Mouse (Mus musculus): ENCODE results near the gene Yy1. TPM values are rescaled to one million over a fixed set of nuclear protein-coding genes. Genes with fewer than 3 reads are reported as not detected.
A peak's percentile ranks its signal among the peaks of the same experiment; 100 is the strongest.

The Yy1 gene
- polyA plus RNA-seq, 1 experiment, result 22.1 TPM

GRCm38 (mm10) chr12:108758273-108758672 is 34.5 kb upstream of the Yy1 start:
- Histone ChIP-seq H3K4me3 (ENCODE audit: insufficient read depth, low read length) (no peak overlapping the region; the same call in 1 of the 2 replicates), H3K4me1 (ENCODE audit: control insufficient read depth, insufficient read depth, low read length) (no peaks in the 10 kb centered on the region), H3K27ac (ENCODE audit: insufficient read depth, low read length) (no peak overlapping the region)
- TF ChIP-seq CTCF (IDR thresholded peaks at IDR 0.05; ENCODE audit: extremely low read depth, insufficient read depth, low read length) (no peak), POLR2A (IDR thresholded peaks at IDR 0.05; ENCODE audit: extremely low read depth, insufficient read depth, low read length) (no peak)

DNA sequence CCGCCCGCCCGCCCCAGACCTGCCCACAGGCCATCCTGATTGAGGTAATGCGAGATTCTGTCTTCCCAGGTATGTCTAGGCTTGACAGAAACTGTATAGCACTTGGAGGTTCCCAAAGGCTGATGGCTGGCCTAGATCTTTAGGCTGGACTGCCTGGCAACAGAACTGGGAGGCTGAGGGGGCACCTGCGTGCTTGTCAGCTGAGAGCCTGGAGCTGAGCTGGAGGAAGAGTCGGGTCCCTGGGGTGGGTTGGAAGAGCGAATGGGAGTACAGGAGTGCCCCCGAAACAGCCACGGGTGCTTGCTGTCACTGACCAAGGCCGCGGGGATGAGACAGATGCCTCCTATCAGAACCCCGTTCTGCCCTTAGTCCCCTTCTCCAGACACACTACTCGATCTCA is 34.1 kb upstream of the Yy1 start:
- no peak overlapping the region for H3K27ac ChIP-seq (ENCODE audit: insufficient read depth, low read length)
- H3K4me1 ChIP-seq (ENCODE audit: control insufficient read depth, insufficient read depth, low read length), result no peaks in the 10 kb centered on the region
- H3K4me3 ChIP-seq (ENCODE audit: insufficient read depth, low read length), result no peak overlapping the region
- TF ChIP-seq POLR2A (IDR thresholded peaks at IDR 0.05; ENCODE audit: extremely low read depth, insufficient read depth, low read length) (no peak), CTCF (IDR thresholded peaks at IDR 0.05; ENCODE audit: extremely low read depth, insufficient read depth, low read length) (no peak)

DNA sequence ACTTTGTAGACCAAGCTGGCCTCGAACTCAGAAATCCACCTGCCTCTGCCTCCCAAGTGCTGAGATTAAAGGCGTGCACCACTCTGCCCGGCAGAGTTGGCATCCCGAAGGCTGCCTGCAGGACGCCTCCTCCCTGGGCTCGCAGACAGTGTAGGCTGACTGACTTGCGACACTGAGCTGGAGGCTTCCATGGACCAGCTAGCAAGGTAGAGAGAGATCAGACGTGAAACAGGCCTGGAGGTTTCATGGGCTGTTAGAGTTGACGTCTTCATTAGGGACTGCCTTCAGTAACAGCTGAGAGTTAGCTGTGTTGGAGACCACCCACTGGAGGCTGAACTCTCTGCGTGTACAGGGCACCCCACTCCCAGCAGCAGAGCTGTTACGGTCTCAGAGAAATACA is 33.5 kb upstream of the Yy1 start:
- no peak overlapping the region for H3K4me3 ChIP-seq (ENCODE audit: insufficient read depth, low read length)
- no peak overlapping the region for H3K27ac ChIP-seq (ENCODE audit: insufficient read depth, low read length)
- no peaks in the 10 kb centered on the region for H3K4me1 ChIP-seq (ENCODE audit: control insufficient read depth, insufficient read depth, low read length)
- TF ChIP-seq CTCF (IDR thresholded peaks at IDR 0.05; ENCODE audit: extremely low read depth, insufficient read depth, low read length) (no peak), POLR2A (IDR thresholded peaks at IDR 0.05; ENCODE audit: extremely low read depth, insufficient read depth, low read length) (no peak)

- TF ChIP-seq POLR2A (IDR thresholded peaks at IDR 0.05; ENCODE audit: extremely low read depth, insufficient read depth, low read length), result no peak
- TF ChIP-seq CTCF (IDR thresholded peaks at IDR 0.05; ENCODE audit: extremely low read depth, insufficient read depth, low read length), result no peak
Measured at GRCm38 (mm10) chr12:108760016-108760415, 32.8 kb upstream of the Yy1 start.

DNA sequence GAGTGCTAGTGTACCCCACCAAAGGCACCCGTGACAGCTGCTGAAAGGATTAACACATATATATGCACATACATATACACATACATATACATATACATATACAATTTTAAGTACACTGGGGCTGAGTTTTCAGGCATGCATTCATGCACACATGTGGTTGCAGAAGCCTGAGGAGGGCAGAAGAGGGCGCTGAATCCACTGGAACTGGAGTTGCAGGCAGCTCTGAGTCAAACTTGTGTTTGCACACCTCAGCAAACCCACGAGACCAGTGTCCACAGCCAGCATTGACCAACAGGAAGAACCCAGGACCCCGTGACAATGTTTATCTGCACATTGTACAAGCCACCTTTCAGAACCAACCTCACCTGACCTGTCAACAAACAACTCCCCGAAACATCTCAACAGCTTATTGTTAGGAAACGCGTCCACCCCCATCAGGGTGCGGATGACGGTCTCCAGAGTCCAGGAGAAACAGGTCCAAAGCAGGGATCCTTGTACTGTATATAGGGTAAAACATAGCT is 32.2 kb upstream of the Yy1 start:
- TF ChIP-seq CTCF (IDR thresholded peaks at IDR 0.05; ENCODE audit: extremely low read depth, insufficient read depth, low read length) (peak; percentile 31), POLR2A (IDR thresholded peaks at IDR 0.05; ENCODE audit: extremely low read depth, insufficient read depth, low read length) (no peak)
- no peak overlapping the region for H3K27ac ChIP-seq (ENCODE audit: insufficient read depth, low read length)
- no peaks in the 10 kb centered on the region for H3K4me1 ChIP-seq (ENCODE audit: control insufficient read depth, insufficient read depth, low read length)
- no peak overlapping the region for H3K4me3 ChIP-seq (ENCODE audit: insufficient read depth, low read length)

More at GRCm38 (mm10) chr12:108760016-108760415, 32.8 kb upstream of the Yy1 start:
- Histone ChIP-seq H3K27ac (ENCODE audit: insufficient read depth, low read length) (no peak overlapping the region), H3K4me3 (ENCODE audit: insufficient read depth, low read length) (no peak overlapping the region), H3K4me1 (ENCODE audit: control insufficient read depth, insufficient read depth, low read length) (no peaks in the 10 kb centered on the region)

DNA sequence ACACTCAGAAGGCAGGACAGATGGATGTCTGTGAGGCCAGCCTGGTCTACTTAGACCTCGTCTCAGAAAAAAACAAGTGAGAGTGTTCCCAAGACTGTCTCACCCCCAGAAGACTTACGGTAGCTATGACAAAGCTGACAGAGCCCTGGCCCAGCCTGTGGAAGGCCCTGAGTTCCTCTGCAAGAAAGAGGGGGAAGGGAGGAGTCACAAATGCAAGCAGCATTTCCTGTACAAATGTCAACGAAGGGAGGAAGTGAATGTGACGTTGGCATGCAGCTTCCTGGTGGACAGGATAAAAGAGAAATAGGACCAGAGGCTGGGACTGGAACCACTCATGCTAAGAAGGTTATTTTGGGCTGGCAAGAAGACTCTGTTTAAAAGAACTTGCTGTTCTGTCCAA is 31.6 kb upstream of the Yy1 start:
- TF ChIP-seq CTCF (IDR thresholded peaks at IDR 0.05; ENCODE audit: extremely low read depth, insufficient read depth, low read length) (no peak), POLR2A (IDR thresholded peaks at IDR 0.05; ENCODE audit: extremely low read depth, insufficient read depth, low read length) (no peak)
- H3K27ac ChIP-seq (ENCODE audit: insufficient read depth, low read length), result no peak overlapping the region
- H3K4me1 ChIP-seq (ENCODE audit: control insufficient read depth, insufficient read depth, low read length), result no peaks in the 10 kb centered on the region

GRCm38 (mm10) chr12:108761665-108762064 is 31.1 kb upstream of the Yy1 start:
- H3K4me3 ChIP-seq (ENCODE audit: insufficient read depth, low read length), result no peak overlapping the region
- H3K27ac ChIP-seq (ENCODE audit: insufficient read depth, low read length), result no peak overlapping the region
- H3K4me1 ChIP-seq (ENCODE audit: control insufficient read depth, insufficient read depth, low read length), result peaks cover 2% of the 10 kb centered on the region; the same call in 1 of the 2 replicates
- no peak for TF ChIP-seq POLR2A (IDR thresholded peaks at IDR 0.05; ENCODE audit: extremely low read depth, insufficient read depth, low read length)

More for the DNA sequence above, 31.6 kb upstream of the Yy1 start:
- H3K4me3 ChIP-seq (ENCODE audit: insufficient read depth, low read length), result no peak overlapping the region

DNA sequence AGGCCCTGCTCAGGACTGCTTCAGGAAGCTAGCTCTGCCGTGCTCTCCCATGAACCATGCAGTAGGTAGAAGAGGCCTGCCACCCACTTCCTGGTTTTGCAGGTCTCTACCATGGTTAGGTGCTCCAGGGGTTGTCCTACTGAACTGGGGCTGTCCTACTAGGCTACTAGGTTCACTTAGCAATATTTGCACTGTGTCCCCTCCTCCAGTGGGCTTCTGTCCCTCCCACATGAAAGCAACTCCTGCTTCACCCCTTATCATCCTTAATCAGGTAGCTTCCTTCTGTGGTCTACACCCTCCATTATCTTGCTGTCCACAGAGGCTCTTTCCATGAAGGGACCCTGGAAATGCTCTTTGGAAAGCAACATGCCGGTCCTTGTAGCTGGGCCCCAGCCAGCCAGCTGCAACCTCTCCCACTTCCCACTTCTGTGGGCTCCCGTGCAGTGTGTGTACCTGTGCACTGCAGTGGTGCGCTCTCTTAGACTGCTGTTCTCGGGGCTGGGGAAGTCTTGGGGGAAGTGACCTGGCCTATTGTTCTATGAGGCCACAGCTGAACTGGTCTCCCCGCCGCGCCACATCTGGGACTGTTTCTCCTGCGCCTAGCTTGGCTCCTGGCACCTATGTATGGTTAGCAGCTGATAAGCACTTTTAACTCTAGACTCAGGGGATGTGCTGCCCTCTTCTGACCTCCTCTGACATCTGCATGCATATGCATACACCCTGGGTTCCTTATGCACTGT is 29.5 kb upstream of the Yy1 start:
- peaks cover 4% of the 10 kb centered on the region; the same call in 1 of the 2 replicates for H3K4me1 ChIP-seq (ENCODE audit: control insufficient read depth, insufficient read depth, low read length)
- H3K27ac ChIP-seq (ENCODE audit: insufficient read depth, low read length), result no peak overlapping the region
- TF ChIP-seq POLR2A (IDR thresholded peaks at IDR 0.05; ENCODE audit: extremely low read depth, insufficient read depth, low read length), result no peak
- TF ChIP-seq CTCF (IDR thresholded peaks at IDR 0.05; ENCODE audit: extremely low read depth, insufficient read depth, low read length), result peak; percentile 31; the same call in 1 of the 2 replicates
- H3K4me3 ChIP-seq (ENCODE audit: insufficient read depth, low read length), result no peak overlapping the region

GRCm38 (mm10) chr12:108764917-108765678 is 27.7 kb upstream of the Yy1 start:
- H3K27ac ChIP-seq (ENCODE audit: insufficient read depth, low read length), result no peak overlapping the region
- peak overlapping the region; percentile 23; the same call in 1 of the 2 replicates for H3K4me3 ChIP-seq (ENCODE audit: insufficient read depth, low read length)
- TF ChIP-seq POLR2A (IDR thresholded peaks at IDR 0.05; ENCODE audit: extremely low read depth, insufficient read depth, low read length), result no peak
- TF ChIP-seq CTCF (IDR thresholded peaks at IDR 0.05; ENCODE audit: extremely low read depth, insufficient read depth, low read length), result no peak
- H3K4me1 ChIP-seq (ENCODE audit: control insufficient read depth, insufficient read depth, low read length), result peaks cover 4% of the 10 kb centered on the region; the same call in 1 of the 2 replicates

Measured in cortical plate, adult 2 months (tissue).